Mouse (Mus musculus) CH12.LX (cell line): ENCODE results near the gene Smpdl3a. TPM values are rescaled to one million over a fixed set of nuclear protein-coding genes. Genes with fewer than 3 reads are reported as not detected.

Source experiments
- DNase-seq: peaks from one replicate; pipeline ENCODE4 v3.0.0-alpha.2; 2013; ENCODE audit errors: extremely low read depth
- H3K27ac ChIP-seq: 2 replicates; pipeline ENCODE4 v1.5.1; 2012; ENCODE audit warnings: low read depth, mild to moderate bottlenecking, control low read depth, moderate library complexity; ENCODE audit not compliant: insufficient read depth
- H3K27me3 ChIP-seq: replicated peaks from 2 replicates; pipeline ENCODE3; 2012; ENCODE audit warnings: inconsistent platforms
- H3K36me3 ChIP-seq, 2 experiments: replicated peaks in 1 of 2; 2 replicates each; pipeline versions ENCODE3 to v1.6.1; 2012; ENCODE audit warnings: inconsistent platforms in 1 of 2, low read length in 1 of 2, mild to moderate bottlenecking in 1 of 2, mixed read lengths in 1 of 2, moderate library complexity in 1 of 2; ENCODE audit not compliant: control insufficient read depth in 1 of 2, insufficient read depth in 1 of 2
- H3K4me1 ChIP-seq, 2 experiments: 2 replicates each; pipeline ENCODE4 v1.6.1; 2012; ENCODE audit warnings: inconsistent platforms in 1 of 2, moderate library complexity in 1 of 2; ENCODE audit not compliant: insufficient read depth in 2 of 2, control insufficient read depth in 1 of 2
- H3K4me2 ChIP-seq: 2 replicates; pipeline ENCODE4 v1.6.1; 2012; ENCODE audit warnings: low read depth, mild to moderate bottlenecking, control low read depth; ENCODE audit not compliant: poor library complexity, insufficient read depth, severe bottlenecking
- H3K4me3 ChIP-seq, 3 experiments: fragments of 150-350 bp in 1 of 3; sonication (generic) in 1 of 3; replicated peaks in 1 of 3; 2 replicates each; pipeline versions ENCODE3 to v1.5.1; 2011 to 2012; ENCODE audit warnings: low read depth in 2 of 3, low read length in 2 of 3, mild to moderate bottlenecking in 2 of 3, moderate library complexity in 2 of 3, control low read depth in 1 of 3, improper control_type of control experiment in 1 of 3, inconsistent platforms in 1 of 3, mixed read lengths in 1 of 3; ENCODE audit not compliant: poor library complexity in 1 of 3
- H3K79me2 ChIP-seq: replicated peaks from 2 replicates; pipeline ENCODE4 v1.6.1; 2012; ENCODE audit warnings: mild to moderate bottlenecking, moderate library complexity; ENCODE audit not compliant: control insufficient read depth, poor library complexity, insufficient read depth, severe bottlenecking; ENCODE audit errors: extremely low read depth
- H3K9ac ChIP-seq: 2 replicates; pipeline ENCODE4 v1.6.1; 2012; ENCODE audit warnings: low read depth, mild to moderate bottlenecking, control low read depth, moderate library complexity; ENCODE audit not compliant: insufficient read depth
- H3K9me3 ChIP-seq: replicated peaks from 2 replicates; pipeline ENCODE3; 2012; ENCODE audit warnings: low read length, inconsistent platforms, mixed read lengths
- CTCF ChIP-seq, 2 experiments: IDR thresholded peaks in 1 of 2; conservative IDR thresholded peaks in 1 of 2; 2 replicates each; pipeline ENCODE4 v1.5.1; 2011 to 2012; ENCODE audit warnings: low read depth in 2 of 2, low read length in 2 of 2, improper control_type of control experiment in 1 of 2, inconsistent platforms in 1 of 2, mild to moderate bottlenecking in 1 of 2, moderate library complexity in 1 of 2
- ELF1 ChIP-seq: IDR thresholded peaks from 2 replicates; pipeline ENCODE4 v1.6.1; 2014; ENCODE audit warnings: low read depth, mild to moderate bottlenecking, inconsistent platforms, low read length, improper control_type of control experiment
- ETS1 ChIP-seq: conservative IDR thresholded peaks from 2 replicates; pipeline ENCODE4 v1.6.1; 2012; ENCODE audit warnings: low read depth, mild to moderate bottlenecking, inconsistent platforms, low read length, improper control_type of control experiment, moderate library complexity
- GABPA ChIP-seq: IDR thresholded peaks from 2 replicates; pipeline ENCODE4 v1.6.1; 2012; ENCODE audit warnings: low read depth, low read length, improper control_type of control experiment, inconsistent platforms; ENCODE audit not compliant: insufficient replicate concordance
- KAT2A ChIP-seq: IDR thresholded peaks from 2 replicates; pipeline ENCODE4 v1.6.1; 2012; ENCODE audit warnings: low read length, improper control_type of control experiment, inconsistent platforms; ENCODE audit not compliant: insufficient replicate concordance
- MAFK ChIP-seq: IDR thresholded peaks from 2 replicates; pipeline ENCODE4 v1.6.1; 2011; ENCODE audit warnings: low read length, improper control_type of control experiment; ENCODE audit not compliant: insufficient replicate concordance
- MAX ChIP-seq: IDR thresholded peaks from 2 replicates; pipeline ENCODE4 v1.6.1; 2011; ENCODE audit warnings: low read length, improper control_type of control experiment
- MAZ ChIP-seq: IDR thresholded peaks from 2 replicates; pipeline ENCODE4 v1.6.1; 2012; ENCODE audit warnings: low read depth, mild to moderate bottlenecking, inconsistent platforms, low read length, improper control_type of control experiment, moderate library complexity
- NELFE ChIP-seq: IDR thresholded peaks from 2 replicates; pipeline ENCODE4 v1.6.1; 2011; ENCODE audit warnings: low read depth, low read length, improper control_type of control experiment
- RAD21 ChIP-seq: IDR thresholded peaks from 2 replicates; pipeline ENCODE4 v1.6.1; 2011; ENCODE audit warnings: low read depth, mild to moderate bottlenecking, low read length, improper control_type of control experiment, moderate library complexity
- SMC3 ChIP-seq: IDR thresholded peaks from 2 replicates; pipeline ENCODE4 v1.6.1; 2011; ENCODE audit warnings: low read depth, low read length, improper control_type of control experiment
- ZC3H11A ChIP-seq: IDR thresholded peaks from 2 replicates; pipeline ENCODE4 v1.6.1; 2012; ENCODE audit warnings: low read depth, mild to moderate bottlenecking, inconsistent platforms, low read length, improper control_type of control experiment
- ZNF384 ChIP-seq: IDR thresholded peaks from 2 replicates; pipeline ENCODE4 v1.6.1; 2012; ENCODE audit warnings: low read depth, low read length, improper control_type of control experiment, inconsistent platforms
- dilution Hi-C: fragments of 300-500 bp; cut with MboI; formaldehyde crosslinking; loops from 2 replicates; pipeline ENCODE4 v1.14.3; 2020; ENCODE audit warnings: low sequenced_read_pairs; ENCODE audit not compliant: extremely low pct_unique_long_range_greater_than_20kb, extremely low pct_ligation_motif_present
- in situ Hi-C: fragments of 300-500 bp; cut with MboI; formaldehyde crosslinking; loops from 3 replicates; pipeline ENCODE4 v1.14.3; 2019; ENCODE audit warnings: low sequenced_read_pairs, low pct_ligation_motif_present, low pct_unique_long_range_greater_than_20kb, mixed read lengths
- polyA plus RNA-seq: library from polyadenylated mRNA; unstranded; fragments of >175 nt; gene quantifications from 2 replicates; pipeline ENCODE4 v1.2.1, GENCODE M21; 2012; ENCODE audit warnings: low read depth; ENCODE audit not compliant: insufficient read length
- total RNA-seq, 2 experiments: library from RNA; depleted of rRNA; stranded (reverse); fragments of 300-350 nt in 1 of 2; fragments of >200 nt in 1 of 2; gene quantifications; 2 replicates each; pipeline ENCODE4 v1.2.3; 2012 to 2014

The Smpdl3a gene
- total and polyA plus RNA-seq, 3 experiments, result not detected

DNA sequence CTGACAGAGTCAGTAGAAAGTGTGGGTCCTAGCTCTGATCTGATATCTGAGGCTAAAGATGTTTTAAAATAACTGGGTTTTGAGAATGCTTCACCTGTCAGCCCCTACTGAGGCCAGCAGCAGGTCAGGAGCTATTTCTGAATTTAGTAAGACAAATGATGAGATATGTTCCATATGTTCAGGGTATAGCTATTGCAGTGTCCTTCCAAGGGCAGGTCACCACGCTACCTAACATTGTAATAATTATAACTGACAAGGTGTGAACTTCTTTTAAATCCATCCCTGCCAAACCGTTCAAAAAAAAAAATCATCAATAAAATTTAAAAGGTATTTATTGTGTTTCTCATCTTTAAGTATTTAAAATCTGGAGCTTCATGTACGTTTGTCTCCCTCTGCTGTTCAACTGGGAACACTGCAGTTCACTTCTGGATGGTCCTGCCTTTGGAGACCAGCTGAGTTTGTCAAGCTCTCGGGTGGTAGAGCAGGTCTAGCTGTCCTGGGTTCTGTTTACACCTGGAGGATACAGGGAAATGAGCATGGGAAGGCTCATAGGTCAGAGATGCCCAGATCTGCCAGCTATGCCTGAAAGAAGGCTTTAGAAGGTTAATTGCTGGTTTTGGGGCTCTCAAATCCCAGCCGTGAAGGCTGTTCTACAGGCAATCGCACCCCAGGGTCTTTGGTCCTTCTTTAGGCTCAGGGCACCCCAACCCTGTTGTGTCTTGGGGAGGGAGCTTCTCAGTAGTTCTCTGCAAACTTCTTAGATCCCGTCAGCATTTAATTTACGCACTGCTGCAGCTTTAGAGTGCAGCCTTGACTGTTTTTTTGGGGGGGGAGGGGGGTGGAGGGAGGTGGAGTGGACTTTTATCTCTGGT lies 47.7 kb downstream of the Smpdl3a start:
- Histone ChIP-seq H3K9me3 (no peaks in the 10 kb centered on the region), H3K79me2 (no peaks in the 10 kb centered on the region), H3K4me1 (no peaks in the 10 kb centered on the region), H3K9ac (no peak overlapping the region), H3K27me3 (no peaks in the 10 kb centered on the region), H3K36me3 (no peaks in the 10 kb centered on the region), H3K27ac (no peak overlapping the region)
- dilution Hi-C loops, result no loop called here
- in situ Hi-C loops, result no loop called here
- peak; percentile 58 for DNase-seq
- 0 out of 2 replicates have a peak, but pooled peaks have one; percentile 16 for TF ChIP-seq MAX
- TF ChIP-seq RAD21, result peak; percentile 85
- TF ChIP-seq CTCF (conservative IDR thresholded peaks at IDR 0.05 in 1 of 2, IDR thresholded peaks at IDR 0.05 in 1 of 2; ENCODE audit: low read depth in 2 of 2, low read length in 2 of 2), result peak; percentile 75 to 93
- peak; percentile 80 for TF ChIP-seq ZC3H11A
- no peak for TF ChIP-seq KAT2A
- TF ChIP-seq MAFK, result peak; percentile 38; the same call in 1 of the 2 replicates
- no peak for TF ChIP-seq ELF1
- peak; percentile 91 for TF ChIP-seq SMC3
- TF ChIP-seq ZNF384, result peak; percentile 16; the same call in 1 of the 2 replicates
- 0 out of 2 replicates have a peak, but pooled peaks have one; percentile 24 for TF ChIP-seq NELFE
- no peak for TF ChIP-seq ETS1
- TF ChIP-seq, all 38 proteins: peak for 8
- Histone ChIP-seq H3K4me3 (no peak overlapping the region), H3K4me2 (no peak overlapping the region)

- no peak overlapping the region for H3K27ac ChIP-seq
- no peak overlapping the region for H3K9ac ChIP-seq
- H3K4me2 ChIP-seq, result no peak overlapping the region
- in situ Hi-C loops (no loop called here), dilution Hi-C loops (no loop called here)
- no peaks in the 10 kb centered on the region for H3K36me3 ChIP-seq
- no peaks in the 10 kb centered on the region for H3K9me3 ChIP-seq
- peak; percentile 60 for DNase-seq
- H3K79me2 ChIP-seq, result no peaks in the 10 kb centered on the region
- H3K4me3 ChIP-seq, result no peak overlapping the region
- H3K27me3 ChIP-seq, result no peaks in the 10 kb centered on the region
- no peaks in the 10 kb centered on the region for H3K4me1 ChIP-seq
- TF ChIP-seq CTCF (conservative IDR thresholded peaks at IDR 0.05 in 1 of 2, IDR thresholded peaks at IDR 0.05 in 1 of 2; ENCODE audit: low read depth in 2 of 2, low read length in 2 of 2), result peak; percentile 75 to 78
- TF ChIP-seq ZC3H11A, result peak; percentile 10; the same call in 1 of the 2 replicates
- peak; percentile 79 for TF ChIP-seq RAD21
- peak; percentile 73 for TF ChIP-seq SMC3
- no peak for TF ChIP-seq GABPA
- TF ChIP-seq MAZ, result 0 out of 2 replicates have a peak, but pooled peaks have one; percentile 20
- TF ChIP-seq MAFK, result no peak
- TF ChIP-seq, all 38 proteins: peak for 5
Measured at GRCm38 (mm10) chr10:57847916-57848682, 54.0 kb downstream of the Smpdl3a start.

Other genes with a start within 250 kb of the Smpdl3a start
- gene Pkib, start 162.4 kb upstream of the Smpdl3a start, total RNA-seq (2012; rRNA removed), result 0.59 and 1.3 TPM in 2 replicates
- 4.1 and 4.2 TPM in 2 replicates for gene Pkib, start 162.4 kb upstream of the Smpdl3a start, total RNA-seq (2014; rRNA removed)
- 1.9 TPM in 2 replicates for gene Pkib, start 162.4 kb upstream of the Smpdl3a start, polyA plus RNA-seq
- gene Fabp7, start 9.5 kb upstream of the Smpdl3a start, total RNA-seq (2012; rRNA removed), result not detected in 2 replicates
- not detected in 2 replicates for gene Fabp7, start 9.5 kb upstream of the Smpdl3a start, total RNA-seq (2014; rRNA removed)
- gene Fabp7, start 9.5 kb upstream of the Smpdl3a start, polyA plus RNA-seq, result not detected in 2 replicates